Mouse (Mus musculus) heart, adult 2 months (tissue): ENCODE results near the gene Svs1. TPM values are rescaled to one million over a fixed set of nuclear protein-coding genes. Genes with fewer than 3 reads are reported as not detected.

Experiments used
- DNase-seq, 2 experiments: peaks; one replicate each; pipeline ENCODE4 v3.0.0; 2021
- H3K27ac ChIP-seq: fragments of 200-600 bp; 2 replicates; pipeline ENCODE4 v1.8.1; 2022
- H3K27me3 ChIP-seq: fragments of 200-500 bp; 2 replicates; pipeline ENCODE4 v1.6.1; 2012; ENCODE audit warnings: mild to moderate bottlenecking, low read length, inconsistent platforms, mixed read lengths; ENCODE audit not compliant: control insufficient read depth, insufficient read depth
- H3K36me3 ChIP-seq: fragments of 200-500 bp; 2 replicates; pipeline ENCODE4 v1.6.1; 2012; ENCODE audit warnings: low read length, inconsistent platforms; ENCODE audit not compliant: control insufficient read depth, insufficient read depth
- H3K4me1 ChIP-seq: fragments of 200-500 bp; 2 replicates; pipeline ENCODE4 v1.6.1; 2011; ENCODE audit warnings: low read length; ENCODE audit not compliant: control insufficient read depth, insufficient read depth
- H3K4me3 ChIP-seq: fragments of 200-600 bp; 2 replicates; pipeline ENCODE4 v1.8.1; 2022
- H3K79me2 ChIP-seq: fragments of 200-500 bp; replicated peaks from 2 replicates; pipeline ENCODE4 v1.6.1; 2012; ENCODE audit warnings: mild to moderate bottlenecking, inconsistent platforms, low read length, moderate library complexity, mixed read lengths; ENCODE audit not compliant: control insufficient read depth, insufficient read depth
- H3K9ac ChIP-seq: fragments of 200-500 bp; 2 replicates; pipeline ENCODE4 v1.6.1; 2012; ENCODE audit warnings: low read depth, mild to moderate bottlenecking, control low read depth, inconsistent platforms, low read length, mixed read lengths
- CTCF ChIP-seq: fragments of 200-600 bp; IDR thresholded peaks from 2 replicates; pipeline ENCODE4 v1.8.1; 2022; ENCODE audit warnings: antibody characterized with exemption, mild to moderate bottlenecking, moderate library complexity
- EP300 ChIP-seq: fragments of 200-500 bp; IDR thresholded peaks from 2 replicates; pipeline ENCODE4 v1.6.1; 2011; ENCODE audit warnings: low read depth, low read length, control low read depth; ENCODE audit not compliant: insufficient read depth
- POLR2A ChIP-seq: fragments of 200-500 bp; IDR thresholded peaks from 2 replicates; pipeline ENCODE4 v1.6.1; 2011; ENCODE audit warnings: mild to moderate bottlenecking, low read depth, low read length, control low read depth; ENCODE audit not compliant: insufficient read depth
- WGBS: fragments of 180-500 bp; shearing (Covaris S2); methylation state at CpG from one replicate; pipeline ENCODE4 v1.1.7; 2018; 5-methylcytosine and 5-hydroxymethylcytosine counted together
- intact Hi-C: fragments of 180-260 bp; cut with DNase I; formaldehyde crosslinking; loops from one replicate; pipeline ENCODE4 v1.15.1; 2025
- polyA plus RNA-seq: library from polyadenylated mRNA; depleted of rRNA; stranded (reverse); fragments of >200 nt; gene quantifications from 2 replicates; pipeline ENCODE4 v1.2.3, GENCODE M21; 2012
- total RNA-seq, 2 experiments: library from RNA; stranded (reverse); gene quantifications; 2 replicates each; pipeline ENCODE4 v1.2.3; 2021

Svs1 gene
- total and polyA plus RNA-seq, 3 experiments, result not detected

GRCm38 (mm10) chr6:48979616-48980015 lies 7.0 kb upstream of the Svs1 start:
- no peak for TF ChIP-seq EP300
- TF ChIP-seq CTCF, result no peak
- no peak for TF ChIP-seq POLR2A
- no peak overlapping the region for H3K4me3 ChIP-seq
- intact Hi-C loops, result no loop called here
- H3K27ac ChIP-seq, result no peak overlapping the region
- no peaks in the 10 kb centered on the region for H3K27me3 ChIP-seq
- no peaks in the 10 kb centered on the region for H3K36me3 ChIP-seq
- 51% methylated on average over 1 of the region's 1 CpGs for WGBS
- H3K79me2 ChIP-seq, result no peaks in the 10 kb centered on the region
- H3K9ac ChIP-seq, result no peak overlapping the region
- no peak for DNase-seq
- no peaks in the 10 kb centered on the region for H3K4me1 ChIP-seq

GRCm38 (mm10) chr6:48982305-48982704 lies 4.4 kb upstream of the Svs1 start:
- H3K27ac ChIP-seq, result no peak overlapping the region
- no peak overlapping the region for H3K4me3 ChIP-seq
- no peaks in the 10 kb centered on the region for H3K27me3 ChIP-seq
- WGBS, result 77% methylated on average over 3 of the region's 3 CpGs
- no peak overlapping the region for H3K9ac ChIP-seq
- no peak for DNase-seq
- TF ChIP-seq CTCF, result no peak
- no peak for TF ChIP-seq POLR2A
- no peak for TF ChIP-seq EP300
- intact Hi-C loops, result no loop called here
- H3K79me2 ChIP-seq, result no peaks in the 10 kb centered on the region
- no peaks in the 10 kb centered on the region for H3K36me3 ChIP-seq
- H3K4me1 ChIP-seq, result no peaks in the 10 kb centered on the region

GRCm38 (mm10) chr6:48989971-48990370 lies 3.3 kb downstream of the Svs1 start:
- DNase-seq, result no peak

GRCm38 (mm10) chr6:48991991-48992390 lies 5.3 kb downstream of the Svs1 start:
- intact Hi-C loops, result no loop called here
- no peak for TF ChIP-seq POLR2A
- no peak for TF ChIP-seq CTCF
- no peak overlapping the region for H3K27ac ChIP-seq
- WGBS, result 72% methylated on average over 4 of the region's 4 CpGs
- H3K4me3 ChIP-seq, result no peak overlapping the region
- no peaks in the 10 kb centered on the region for H3K4me1 ChIP-seq
- no peaks in the 10 kb centered on the region for H3K36me3 ChIP-seq
- no peaks in the 10 kb centered on the region for H3K79me2 ChIP-seq
- no peak overlapping the region for H3K9ac ChIP-seq
- no peaks in the 10 kb centered on the region for H3K27me3 ChIP-seq
- DNase-seq, result no peak

More at GRCm38 (mm10) chr6:48989971-48990370, 3.3 kb downstream of the Svs1 start:
- TF ChIP-seq CTCF, result no peak
- no peak for TF ChIP-seq EP300
- TF ChIP-seq POLR2A, result no peak
- no peak overlapping the region for H3K4me3 ChIP-seq
- H3K27me3 ChIP-seq, result no peaks in the 10 kb centered on the region
- 84% methylated on average over 5 of the region's 5 CpGs for WGBS
- H3K4me1 ChIP-seq, result no peaks in the 10 kb centered on the region
- no peak overlapping the region for H3K9ac ChIP-seq
- no peak overlapping the region for H3K27ac ChIP-seq
- H3K79me2 ChIP-seq, result no peaks in the 10 kb centered on the region
- intact Hi-C loops, result no loop called here
- H3K36me3 ChIP-seq, result no peaks in the 10 kb centered on the region

GRCm38 (mm10) chr6:48998186-48998585 lies 11.5 kb downstream of the Svs1 start:
- 49% methylated on average over 6 of the region's 6 CpGs for WGBS
- TF ChIP-seq POLR2A, result no peak
- no peak for TF ChIP-seq EP300
- TF ChIP-seq CTCF, result no peak
- intact Hi-C loops, result no loop called here

GRCm38 (mm10) chr6:48998796-48999195 lies 12.1 kb downstream of the Svs1 start:
- no peaks in the 10 kb centered on the region for H3K79me2 ChIP-seq
- H3K4me1 ChIP-seq, result no peaks in the 10 kb centered on the region
- H3K9ac ChIP-seq, result no peak overlapping the region
- H3K27ac ChIP-seq, result no peak overlapping the region
- H3K27me3 ChIP-seq, result no peaks in the 10 kb centered on the region
- no peak for DNase-seq
- WGBS, result 82% methylated on average over 4 of the region's 4 CpGs
- intact Hi-C loops, result no loop called here
- H3K4me3 ChIP-seq, result no peak overlapping the region
- no peak for TF ChIP-seq POLR2A
- TF ChIP-seq CTCF, result no peak
- no peak for TF ChIP-seq EP300
- H3K36me3 ChIP-seq, result no peaks in the 10 kb centered on the region

More at GRCm38 (mm10) chr6:48998186-48998585, 11.5 kb downstream of the Svs1 start:
- Histone ChIP-seq H3K79me2 (no peaks in the 10 kb centered on the region), H3K36me3 (no peaks in the 10 kb centered on the region), H3K9ac (no peak overlapping the region), H3K27me3 (no peaks in the 10 kb centered on the region), H3K27ac (no peak overlapping the region), H3K4me1 (no peaks in the 10 kb centered on the region), H3K4me3 (no peak overlapping the region)
- DNase-seq, result no peak

- H3K79me2 ChIP-seq, result no peaks in the 10 kb centered on the region
- intact Hi-C loops, result no loop called here
- no peak for DNase-seq
Observed at GRCm38 (mm10) chr6:49003381-49003780, 16.7 kb downstream of the Svs1 start.

More at GRCm38 (mm10) chr6:49003381-49003780, 16.7 kb downstream of the Svs1 start:
- H3K27me3 ChIP-seq, result no peaks in the 10 kb centered on the region
- no peak overlapping the region for H3K4me3 ChIP-seq
- 39% methylated on average over 4 of the region's 4 CpGs for WGBS
- H3K4me1 ChIP-seq, result peaks cover 1% of the 10 kb centered on the region
- no peak for TF ChIP-seq POLR2A
- TF ChIP-seq CTCF, result peak; percentile 32
- no peaks in the 10 kb centered on the region for H3K36me3 ChIP-seq
- no peak overlapping the region for H3K27ac ChIP-seq
- H3K9ac ChIP-seq, result no peak overlapping the region
